31 mouse cellular contexts compared by ENCODE assay signal in genomic region chr2:89539923-89540322, GRCm38 (mm10). TPM values are rescaled to one million over a fixed set of nuclear protein-coding genes. Genes with fewer than 3 reads are reported as not detected.
"Had no signal": no experiment of that assay in that cellular context is flagged by ENCODE, and none has a peak within 500 bp of the region (broad histone marks: within the 10 kb centered on the region; RNA-seq: fewer than 3 reads in every experiment).

No protein-coding gene starts in this region.

- H3K27ac ChIP-seq: kidney, postnatal 0 days; layer of hippocampus, adult 2 months; limb, embryonic 10.5 days; limb, embryonic 13.5 days; liver, embryonic 12.5 days; liver, embryonic 15.5 days; lung, embryonic 15.5 days; stomach, embryonic 15.5 days had no signal

- H3K4me1 ChIP-seq: limb, embryonic 10.5 days; limb, embryonic 13.5 days; liver, embryonic 12.5 days; liver, embryonic 15.5 days; lung, embryonic 15.5 days; megakaryocyte, embryonic 14.5 days; stomach, embryonic 15.5 days had no signal

- H3K4me3 ChIP-seq: layer of hippocampus, adult 2 months; limb, embryonic 10.5 days; limb, embryonic 13.5 days; liver, embryonic 12.5 days; liver, embryonic 15.5 days; lung, embryonic 15.5 days; megakaryocyte, embryonic 14.5 days; stomach, embryonic 15.5 days had no signal

- DNase-seq: kidney, adult 2 months; kidney, postnatal 25 days; layer of hippocampus, adult 9-11 months; liver; lung, adult 18-20 months; lung, postnatal 10 days; lung, postnatal 36 days; midbrain, embryonic 14.5 days; spleen, adult 18-20 months; thymus, adult 18-20 months; thymus, postnatal 36 days had no signal

- H3K27me3 ChIP-seq: limb, embryonic 13.5 days; liver, embryonic 12.5 days; liver, embryonic 15.5 days; lung, embryonic 15.5 days; megakaryocyte, embryonic 14.5 days; stomach, embryonic 15.5 days had no signal

- ATAC-seq: intestine, postnatal 0 days; liver, embryonic 12.5 days had no signal

RNA-seq across cellular contexts. Expression of gene Olfr1243, which starts 8.6 kb away (rescaled TPM):
- total RNA-seq: layer of hippocampus, adult 2 months; layer of hippocampus, postnatal 25 days; left cerebral cortex, adult 8-10 months; midbrain, postnatal 0 days had no signal
- polyA plus RNA-seq: intestine, postnatal 0 days; kidney, adult 2 months; kidney, embryonic 14.5 days; kidney, postnatal 0 days; large intestine, adult 2 months; limb, embryonic 10.5 days; limb, embryonic 13.5 days; liver, embryonic 12.5 days; liver, embryonic 15.5 days; lung, embryonic 15.5 days; midbrain, embryonic 11.5 days; midbrain, embryonic 14.5 days; midbrain, postnatal 0 days; neural tube, embryonic 11.5 days; neural tube, embryonic 14.5 days; stomach, embryonic 15.5 days; testis, adult 2 months; urinary bladder, adult 2 months had no signal

RNA-seq across cellular contexts. Expression of gene Olfr1245, which starts 38.3 kb away (rescaled TPM):
- total RNA-seq: layer of hippocampus, adult 2 months; layer of hippocampus, postnatal 25 days; left cerebral cortex, adult 8-10 months; midbrain, postnatal 0 days had no signal
- polyA plus RNA-seq: intestine, postnatal 0 days; kidney, adult 2 months; kidney, embryonic 14.5 days; kidney, postnatal 0 days; large intestine, adult 2 months; limb, embryonic 10.5 days; limb, embryonic 13.5 days; liver, embryonic 12.5 days; liver, embryonic 15.5 days; lung, embryonic 15.5 days; midbrain, embryonic 11.5 days; midbrain, embryonic 14.5 days; midbrain, postnatal 0 days; neural tube, embryonic 11.5 days; neural tube, embryonic 14.5 days; stomach, embryonic 15.5 days; testis, adult 2 months; urinary bladder, adult 2 months had no signal

RNA-seq across cellular contexts. Expression of gene Olfr1242, which starts 41.8 kb away (rescaled TPM):
- total RNA-seq: layer of hippocampus, adult 2 months; layer of hippocampus, postnatal 25 days; left cerebral cortex, adult 8-10 months; midbrain, postnatal 0 days had no signal
- polyA plus RNA-seq: intestine, postnatal 0 days; kidney, adult 2 months; kidney, embryonic 14.5 days; kidney, postnatal 0 days; large intestine, adult 2 months; limb, embryonic 10.5 days; limb, embryonic 13.5 days; liver, embryonic 12.5 days; liver, embryonic 15.5 days; lung, embryonic 15.5 days; midbrain, embryonic 11.5 days; midbrain, embryonic 14.5 days; midbrain, postnatal 0 days; neural tube, embryonic 11.5 days; neural tube, embryonic 14.5 days; stomach, embryonic 15.5 days; testis, adult 2 months; urinary bladder, adult 2 months had no signal

RNA-seq across cellular contexts. Expression of gene Olfr1241, which starts 53.0 kb away (rescaled TPM):
- total RNA-seq: layer of hippocampus, adult 2 months; layer of hippocampus, postnatal 25 days; left cerebral cortex, adult 8-10 months; midbrain, postnatal 0 days had no signal
- polyA plus RNA-seq: intestine, postnatal 0 days; kidney, adult 2 months; kidney, embryonic 14.5 days; kidney, postnatal 0 days; large intestine, adult 2 months; limb, embryonic 10.5 days; limb, embryonic 13.5 days; liver, embryonic 12.5 days; liver, embryonic 15.5 days; lung, embryonic 15.5 days; midbrain, embryonic 11.5 days; midbrain, embryonic 14.5 days; midbrain, postnatal 0 days; neural tube, embryonic 11.5 days; neural tube, embryonic 14.5 days; stomach, embryonic 15.5 days; testis, adult 2 months; urinary bladder, adult 2 months had no signal

RNA-seq across cellular contexts. Expression of gene Olfr1246, which starts 53.0 kb away (rescaled TPM):
- total RNA-seq: layer of hippocampus, adult 2 months; layer of hippocampus, postnatal 25 days; left cerebral cortex, adult 8-10 months; midbrain, postnatal 0 days had no signal
- polyA plus RNA-seq: intestine, postnatal 0 days; kidney, adult 2 months; kidney, embryonic 14.5 days; kidney, postnatal 0 days; large intestine, adult 2 months; limb, embryonic 10.5 days; limb, embryonic 13.5 days; liver, embryonic 12.5 days; liver, embryonic 15.5 days; lung, embryonic 15.5 days; midbrain, embryonic 11.5 days; midbrain, embryonic 14.5 days; midbrain, postnatal 0 days; neural tube, embryonic 11.5 days; neural tube, embryonic 14.5 days; stomach, embryonic 15.5 days; testis, adult 2 months; urinary bladder, adult 2 months had no signal
